Mouse (Mus musculus) small intestine, adult 2 months (tissue): ENCODE results near the gene Wrnip1.

Source experiments
- CTCF ChIP-seq: fragments of 200-500 bp; IDR thresholded peaks from 2 replicates; pipeline ENCODE4 v1.5.1; 2012; ENCODE audit warnings: low read depth, mild to moderate bottlenecking, control low read depth, inconsistent platforms, low read length, moderate library complexity, mixed read lengths; ENCODE audit not compliant: insufficient replicate concordance, insufficient read length; ENCODE audit errors: extremely low read depth
- POLR2A ChIP-seq: fragments of 200-500 bp; IDR thresholded peaks from 2 replicates; pipeline ENCODE4 v1.6.1; 2012; ENCODE audit warnings: low read depth, mild to moderate bottlenecking, control low read depth, inconsistent platforms, low read length, moderate library complexity

DNA sequence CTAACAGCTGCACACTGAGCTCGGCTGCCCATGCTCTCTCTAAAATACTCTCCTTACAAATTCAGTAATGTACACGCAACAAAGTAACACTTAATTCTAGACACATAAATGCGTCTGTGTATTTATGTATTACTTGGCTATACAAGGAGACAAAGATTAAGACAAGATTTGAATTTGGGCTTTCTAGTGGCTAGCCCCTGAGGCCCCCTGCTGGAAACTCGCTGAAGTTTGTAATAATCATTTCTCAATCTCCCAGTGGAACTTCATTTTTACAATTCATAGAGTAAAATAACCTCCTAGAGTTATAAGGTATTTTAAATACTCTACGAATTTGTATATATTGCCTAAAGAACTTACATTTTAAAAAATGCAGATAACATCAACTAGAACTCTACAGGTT lies 18.8 kb upstream of the Wrnip1 start:
- TF ChIP-seq POLR2A (no peak), CTCF (no peak)
